Mouse (Mus musculus): ENCODE data around the gene Trip13.
A peak's percentile ranks its signal among the peaks of the same experiment; 100 is the strongest.

Trip13 gene

GRCm38 (mm10) chr13:73886066-73886465, 51.5 kb downstream of the Trip13 start:
- peak; percentile 16 for DNase-seq

DNA sequence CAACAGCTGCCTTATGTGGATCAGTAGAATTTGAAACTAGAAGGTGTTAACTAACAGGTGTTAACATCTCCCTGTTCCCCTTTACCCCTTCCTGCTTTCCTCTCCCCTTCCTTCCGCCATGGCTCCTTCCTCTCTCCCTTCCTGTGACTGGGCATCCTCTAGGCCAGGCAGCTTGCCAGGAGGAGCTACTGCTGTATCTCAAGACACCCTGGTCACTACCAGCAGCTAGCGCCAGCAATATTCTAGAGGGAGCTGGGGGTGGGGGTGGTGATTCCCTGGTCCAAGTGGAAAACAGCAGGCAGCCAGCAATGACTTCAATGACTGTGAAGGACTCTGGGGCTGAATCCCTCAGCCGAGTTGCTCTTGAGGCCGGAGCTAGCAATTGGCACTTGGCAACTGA, 51.9 kb downstream of the Trip13 start:
- DNase-seq = peak; percentile 47

DNA sequence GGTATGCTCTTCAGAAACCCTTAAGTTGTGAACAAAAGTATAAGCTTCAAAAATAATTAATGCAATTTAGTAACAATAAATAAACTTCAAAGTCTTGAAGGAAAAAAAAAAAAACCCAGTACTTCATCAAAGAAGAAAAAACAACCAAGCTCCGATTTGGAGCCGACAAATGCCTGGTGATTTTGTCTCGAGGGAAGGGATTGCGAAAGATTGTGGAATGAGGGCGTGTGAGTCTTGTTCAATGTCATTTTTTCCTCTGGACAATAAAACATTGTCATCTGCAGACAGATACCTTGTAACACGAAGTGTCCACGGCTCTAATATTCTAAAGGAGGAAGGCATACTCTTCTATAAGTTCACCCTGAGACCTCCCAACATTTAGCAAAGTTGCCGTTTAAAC, 56.2 kb downstream of the Trip13 start:
- DNase-seq = no peak

GRCm38 (mm10) chr13:73879824-73880223, 57.8 kb downstream of the Trip13 start:
- peak; percentile 69 for DNase-seq

DNA sequence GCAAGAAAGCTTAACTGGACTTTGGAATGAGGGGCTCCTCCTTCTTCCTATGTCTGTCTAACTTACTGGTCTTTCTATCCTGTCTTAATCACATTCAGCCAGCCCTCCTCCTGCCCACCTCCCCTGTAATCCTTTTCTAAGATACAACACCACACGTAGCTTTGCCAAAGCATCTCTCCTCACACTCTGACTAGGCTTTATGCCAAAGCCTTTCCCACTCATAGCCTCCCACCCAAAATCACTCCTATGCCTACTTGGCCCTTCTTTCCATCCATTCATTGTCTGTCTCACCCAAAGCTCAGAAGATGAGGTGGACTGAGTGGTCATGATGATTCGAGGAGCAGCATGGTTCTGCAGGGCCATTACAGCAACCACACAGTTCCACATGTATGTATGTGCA, 65.4 kb downstream of the Trip13 start:
- no peak for DNase-seq

Measured in lung, postnatal 10 days (tissue).